Mouse (Mus musculus) lung, postnatal 10 days (tissue): ENCODE results near the gene Reg4.

ENCODE experiments used
- DNase-seq: peaks from one replicate; pipeline ENCODE4 v3.0.0; 2021

Reg4 gene

GRCm38 (mm10) chr3:98238150-98238549 lies 16.2 kb downstream of the Reg4 start:
- no peak for DNase-seq

GRCm38 (mm10) chr3:98242051-98242450 lies 20.1 kb downstream of the Reg4 start:
- DNase-seq: no peak

GRCm38 (mm10) chr3:98242458-98243037 lies 20.6 kb downstream of the Reg4 start:
- no peak for DNase-seq

GRCm38 (mm10) chr3:98245892-98246291 lies 23.9 kb downstream of the Reg4 start:
- DNase-seq: no peak

- DNase-seq: peak; percentile 25
Observed at GRCm38 (mm10) chr3:98246985-98247751, 25.2 kb downstream of the Reg4 start.

GRCm38 (mm10) chr3:98249378-98249777 lies 27.4 kb downstream of the Reg4 start:
- DNase-seq: no peak

- DNase-seq: no peak
Observed at GRCm38 (mm10) chr3:98249833-98250448, 28.0 kb downstream of the Reg4 start.

GRCm38 (mm10) chr3:98254059-98254458 lies 32.1 kb downstream of the Reg4 start:
- no peak for DNase-seq

- no peak for DNase-seq
Observed at GRCm38 (mm10) chr3:98254656-98255583, 33.0 kb downstream of the Reg4 start.

GRCm38 (mm10) chr3:98258723-98259122 lies 36.8 kb downstream of the Reg4 start:
- no peak for DNase-seq

- DNase-seq: peak; percentile 43
Observed at GRCm38 (mm10) chr3:98259271-98259751, 37.4 kb downstream of the Reg4 start.

GRCm38 (mm10) chr3:98260534-98260933 lies 38.6 kb downstream of the Reg4 start:
- DNase-seq: no peak

GRCm38 (mm10) chr3:98261415-98261814 lies 39.5 kb downstream of the Reg4 start:
- DNase-seq: no peak

- DNase-seq: no peak
Observed at GRCm38 (mm10) chr3:98262133-98262532, 40.2 kb downstream of the Reg4 start.

- peak; percentile 53 for DNase-seq
Observed at GRCm38 (mm10) chr3:98267249-98267651, 45.3 kb downstream of the Reg4 start.

- DNase-seq: peak; percentile 24
Observed at GRCm38 (mm10) chr3:98273623-98274398, 51.9 kb downstream of the Reg4 start.

GRCm38 (mm10) chr3:98279682-98280081 lies 57.7 kb downstream of the Reg4 start:
- no peak for DNase-seq

- DNase-seq: peak; percentile 76
Observed at GRCm38 (mm10) chr3:98280204-98280932, 58.4 kb downstream of the Reg4 start, which contains the start of gene Hmgcs2. Gene Hmgcs2, plus strand, starts transcription at chr3:98280435.

GRCm38 (mm10) chr3:98280933-98281678 lies 59.1 kb downstream of the Reg4 start:
- DNase-seq: peak; percentile 68

- no peak for DNase-seq
Observed at GRCm38 (mm10) chr3:98282422-98282821, 60.5 kb downstream of the Reg4 start.
